Mouse (Mus musculus): ENCODE data around the gene Smarca2.

DNA sequence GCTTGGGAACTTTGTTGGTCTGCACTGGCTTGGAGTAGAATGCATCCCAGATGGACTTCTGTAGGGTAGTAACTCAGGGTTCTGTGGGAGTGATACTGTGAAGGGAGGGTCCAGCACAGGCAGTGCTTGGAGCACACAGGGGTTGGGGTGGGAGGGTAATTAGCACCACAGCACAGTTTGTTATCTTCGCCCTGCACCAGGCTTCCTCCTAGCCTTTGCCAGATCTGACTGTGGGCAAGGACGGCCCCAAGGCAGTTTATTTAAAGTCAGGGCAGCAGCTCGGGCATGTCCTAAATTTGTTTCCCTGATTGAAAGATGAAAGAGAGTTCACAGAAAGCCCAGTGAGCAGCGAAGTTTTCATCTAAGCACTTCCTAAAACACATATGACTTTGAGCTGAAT lies 8.1 kb downstream of the Smarca2 start:
- no peak for TF ChIP-seq CTCF (IDR thresholded peaks at IDR 0.05; ENCODE audit: extremely low read depth, insufficient read depth, insufficient read length, insufficient replicate concordance)
- TF ChIP-seq POLR2A (IDR thresholded peaks at IDR 0.05; ENCODE audit: low read depth, low read length): no peak

Measured in spleen, adult 2 months (tissue).